Mouse (Mus musculus) small intestine, adult 2 months (tissue): ENCODE measurements around the gene Ccdc144b. TPM values are rescaled to one million over a fixed set of nuclear protein-coding genes. Genes with fewer than 3 reads are reported as not detected.

Experiments
- H3K27ac ChIP-seq: fragments of 200-500 bp; 2 replicates; pipeline ENCODE4 v1.5.1; 2012; ENCODE audit warnings: low read depth, low read length, control low read depth, inconsistent platforms; ENCODE audit not compliant: insufficient read depth
- H3K27me3 ChIP-seq: fragments of 200-500 bp; 2 replicates; pipeline ENCODE4 v1.6.1; 2012; ENCODE audit warnings: mild to moderate bottlenecking, moderate library complexity, low read length, inconsistent platforms; ENCODE audit not compliant: control insufficient read depth, insufficient read depth
- H3K36me3 ChIP-seq: fragments of 200-500 bp; 2 replicates; pipeline ENCODE4 v1.6.1; 2012; ENCODE audit warnings: mild to moderate bottlenecking, low read length, control low read depth, inconsistent platforms; ENCODE audit not compliant: control insufficient read depth, insufficient read depth
- H3K4me1 ChIP-seq: fragments of 200-500 bp; 2 replicates; pipeline ENCODE4 v1.6.1; 2012; ENCODE audit warnings: low read length, inconsistent platforms, mixed read lengths; ENCODE audit not compliant: control insufficient read depth, insufficient read depth, insufficient read length
- H3K4me3 ChIP-seq: fragments of 200-500 bp; 2 replicates; pipeline ENCODE4 v1.5.1; 2012; ENCODE audit warnings: low read depth, mild to moderate bottlenecking, control low read depth, inconsistent platforms, low read length, moderate library complexity
- CTCF ChIP-seq: fragments of 200-500 bp; IDR thresholded peaks from 2 replicates; pipeline ENCODE4 v1.5.1; 2012; ENCODE audit warnings: low read depth, mild to moderate bottlenecking, control low read depth, inconsistent platforms, low read length, moderate library complexity, mixed read lengths; ENCODE audit not compliant: insufficient replicate concordance, insufficient read length; ENCODE audit errors: extremely low read depth
- POLR2A ChIP-seq: fragments of 200-500 bp; IDR thresholded peaks from 2 replicates; pipeline ENCODE4 v1.6.1; 2012; ENCODE audit warnings: low read depth, mild to moderate bottlenecking, control low read depth, inconsistent platforms, low read length, moderate library complexity
- WGBS: fragments of 180-500 bp; shearing (Covaris S2); methylation state at CpG from one replicate; pipeline ENCODE4 v1.1.7; 2018; 5-methylcytosine and 5-hydroxymethylcytosine counted together
- polyA plus RNA-seq: library from polyadenylated mRNA; depleted of rRNA; stranded (reverse); fragments of >200 nt; gene quantifications from 2 replicates; pipeline ENCODE4 v1.2.3, GENCODE M21; 2012

Gene Ccdc144b
- polyA plus RNA-seq, 1 experiment: not detected

- no peaks in the 10 kb centered on the region for H3K27me3 ChIP-seq
- WGBS: 56% methylated on average over 11 of the region's 11 CpGs
- TF ChIP-seq POLR2A (no peak), CTCF (no peak)
- H3K4me3 ChIP-seq: no peak overlapping the region
- H3K4me1 ChIP-seq: no peaks in the 10 kb centered on the region
- H3K27ac ChIP-seq: no peak overlapping the region; the same call in 1 of the 2 replicates
- H3K36me3 ChIP-seq: peaks cover 9% of the 10 kb centered on the region
These were observed 58.5 kb downstream of the Ccdc144b start for GRCm38 (mm10) chr3:35994552-35995531.

GRCm38 (mm10) chr3:35990715-35991114, 62.6 kb downstream of the Ccdc144b start:
- H3K4me3 ChIP-seq: no peak overlapping the region
- peaks cover 22% of the 10 kb centered on the region for H3K36me3 ChIP-seq
- H3K4me1 ChIP-seq: no peaks in the 10 kb centered on the region
- TF ChIP-seq CTCF (no peak), POLR2A (no peak)
- 91% methylated on average over 7 of the region's 7 CpGs for WGBS
- H3K27me3 ChIP-seq: no peaks in the 10 kb centered on the region
- no peak overlapping the region for H3K27ac ChIP-seq

- Histone ChIP-seq H3K4me3 (no peak overlapping the region), H3K27me3 (no peaks in the 10 kb centered on the region), H3K4me1 (no peaks in the 10 kb centered on the region), H3K36me3 (peaks cover 30% of the 10 kb centered on the region), H3K27ac (no peak overlapping the region)
- 96% methylated on average over 6 of the region's 6 CpGs for WGBS
- TF ChIP-seq CTCF (no peak), POLR2A (no peak)
These were observed 65.3 kb downstream of the Ccdc144b start for GRCm38 (mm10) chr3:35988031-35988430.

DNA sequence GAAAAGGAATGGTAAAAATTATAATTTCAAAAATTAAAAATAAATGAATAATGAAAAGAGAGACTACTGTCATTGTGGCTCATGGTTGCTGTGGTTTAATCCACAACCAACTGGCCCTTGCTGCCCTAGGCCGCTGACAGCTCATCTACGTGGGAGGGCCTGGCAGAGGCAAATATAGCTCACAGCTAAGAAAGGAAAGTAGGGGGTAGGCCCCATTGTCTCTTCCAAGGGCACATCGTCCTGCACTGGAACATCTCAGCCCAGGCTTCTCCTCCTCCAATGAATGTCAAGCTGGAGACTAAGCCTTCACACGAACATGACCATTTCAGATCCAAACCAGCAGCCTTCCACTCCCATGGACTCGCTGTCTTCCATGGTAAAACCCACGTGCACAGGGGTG, 67.1 kb downstream of the Ccdc144b start:
- Histone ChIP-seq H3K27me3 (no peaks in the 10 kb centered on the region), H3K36me3 (peaks cover 35% of the 10 kb centered on the region), H3K27ac (no peak overlapping the region), H3K4me3 (no peak overlapping the region), H3K4me1 (no peaks in the 10 kb centered on the region)
- TF ChIP-seq CTCF: no peak
- no peak for TF ChIP-seq POLR2A
- WGBS: 90% methylated on average over 6 of the region's 6 CpGs

DNA sequence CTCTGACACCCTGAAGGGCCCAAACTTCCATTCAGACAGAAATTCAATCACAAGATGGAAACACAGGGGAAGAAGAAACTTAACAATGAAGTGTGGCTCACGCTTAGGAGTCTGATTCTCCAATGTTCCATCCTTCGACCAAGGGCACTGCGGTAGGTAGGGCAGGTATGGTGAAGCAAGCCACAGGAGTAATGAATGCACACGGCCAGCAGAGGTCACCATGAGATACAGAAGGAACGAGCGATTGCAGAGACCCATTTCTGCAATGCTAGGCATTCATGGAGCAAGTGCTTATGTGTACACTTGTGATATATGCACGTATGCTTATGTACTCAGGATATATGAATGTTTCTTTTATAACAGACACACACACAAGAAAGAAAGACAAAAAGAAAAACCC, 79.8 kb downstream of the Ccdc144b start:
- WGBS: 63% methylated on average over 7 of the region's 7 CpGs
- no peaks in the 10 kb centered on the region for H3K4me1 ChIP-seq
- TF ChIP-seq POLR2A (no peak), CTCF (peak; percentile 57; the same call in 1 of the 2 replicates)
- no peak overlapping the region for H3K27ac ChIP-seq
- H3K27me3 ChIP-seq: no peaks in the 10 kb centered on the region
- peaks cover 10% of the 10 kb centered on the region for H3K36me3 ChIP-seq
- H3K4me3 ChIP-seq: no peak overlapping the region

DNA sequence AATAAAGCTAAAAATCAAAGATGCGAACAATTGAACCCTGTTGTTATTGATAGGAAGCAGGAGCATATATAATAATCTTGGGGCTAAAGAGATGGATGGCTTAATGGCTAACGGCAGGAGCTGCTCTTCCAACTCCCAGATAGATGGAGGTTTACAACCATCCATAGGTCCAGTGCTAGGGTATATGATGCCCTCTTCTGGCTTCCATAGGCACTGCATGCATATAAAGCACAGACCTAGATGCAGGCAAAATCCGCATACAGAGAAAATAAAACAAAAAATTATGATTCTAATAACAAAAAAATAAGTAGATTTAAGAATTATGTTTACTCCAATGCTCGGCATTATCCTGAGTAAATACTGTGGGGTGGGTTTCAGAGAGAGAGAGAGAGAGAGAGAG, 80.4 kb downstream of the Ccdc144b start:
- no peak for TF ChIP-seq POLR2A
- TF ChIP-seq CTCF: no peak
- Histone ChIP-seq H3K4me3 (no peak overlapping the region), H3K27me3 (no peaks in the 10 kb centered on the region), H3K4me1 (no peaks in the 10 kb centered on the region), H3K27ac (no peak overlapping the region), H3K36me3 (peaks cover 9% of the 10 kb centered on the region)
- 77% methylated on average over 4 of the region's 4 CpGs for WGBS

DNA sequence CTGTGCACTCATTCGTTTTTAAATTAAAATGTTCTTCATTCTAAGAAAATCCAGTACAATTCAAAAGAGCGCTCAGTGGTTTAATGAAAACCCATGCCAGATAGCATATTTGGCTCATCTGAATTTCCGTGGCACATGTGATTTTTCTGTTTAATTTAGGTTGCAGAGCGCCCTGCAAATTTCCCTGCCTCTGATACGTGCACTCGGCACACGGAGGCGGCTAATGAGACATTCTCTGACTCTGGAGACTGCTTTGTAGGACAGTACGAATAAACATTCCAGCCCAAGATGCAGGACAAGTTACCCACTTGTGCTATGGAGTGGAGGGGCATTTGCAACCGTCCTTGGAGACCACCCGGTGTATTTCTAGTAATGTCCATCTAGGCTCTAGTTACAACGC, 82.2 kb downstream of the Ccdc144b start:
- H3K27me3 ChIP-seq: no peaks in the 10 kb centered on the region
- H3K4me3 ChIP-seq: no peak overlapping the region
- TF ChIP-seq CTCF (no peak), POLR2A (no peak)
- H3K27ac ChIP-seq: no peak overlapping the region
- 94% methylated on average over 12 of the region's 12 CpGs for WGBS
- no peaks in the 10 kb centered on the region for H3K4me1 ChIP-seq
- peaks cover 8% of the 10 kb centered on the region for H3K36me3 ChIP-seq
